In the genomic region with DNA sequence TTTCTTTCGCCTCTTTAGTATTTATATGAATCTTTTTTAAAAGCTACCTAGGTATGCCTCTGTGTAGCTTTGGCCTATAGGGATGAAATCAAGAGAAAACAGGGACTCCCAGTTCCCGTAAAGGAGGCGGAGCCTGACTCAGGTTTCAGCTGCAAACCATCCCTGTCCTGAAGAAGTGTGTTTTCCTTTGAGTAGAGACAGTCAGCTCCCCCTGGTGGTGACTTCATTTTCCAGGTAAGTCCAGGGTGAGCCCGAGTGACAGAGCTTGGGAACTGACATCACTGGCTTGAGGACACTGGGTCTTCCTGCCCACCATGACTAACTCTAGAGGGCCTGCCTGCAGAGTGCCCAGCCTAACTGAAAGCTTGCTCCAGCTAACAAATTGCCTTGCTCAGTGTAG, we compare ENCODE assay signal across 9 mouse cellular contexts. TPM values are rescaled to one million over a fixed set of nuclear protein-coding genes. Genes with fewer than 3 reads are reported as not detected.
DNase-seq lines count a peak whose midpoint lies in the region; ATAC-seq lines count a peak whose summit lies in the region.
"Had no signal": no experiment of that assay in that cellular context is flagged by ENCODE, and none has a peak within 500 bp of the region (broad histone marks: within the 10 kb centered on the region; RNA-seq: fewer than 3 reads in every experiment).

No protein-coding gene starts in this region.

- no peaks in the 10 kb centered on the region for H3K4me1 ChIP-seq in heart, embryonic 12.5 days (replicated peaks)
- H3K4me1 ChIP-seq: lung, embryonic 15.5 days had no signal

- WGBS in heart, embryonic 12.5 days = 34% methylated on average over 4 of the region's 4 CpGs

- H3K9ac ChIP-seq in heart, embryonic 12.5 days = no peak overlapping the region
- H3K9ac ChIP-seq: lung, embryonic 15.5 days had no signal

- no peak; the same call in 1 of the 2 replicates for ATAC-seq in heart, embryonic 12.5 days (ENCODE audit: insufficient number of reproducible peaks, low FRiP score)

- no peak overlapping the region for H3K4me3 ChIP-seq in heart, embryonic 12.5 days
- H3K4me3 ChIP-seq: lung, embryonic 15.5 days had no signal

- no peak overlapping the region for H3K4me2 ChIP-seq in heart, embryonic 12.5 days
- H3K4me2 ChIP-seq: lung, embryonic 15.5 days had no signal

- H3K27ac ChIP-seq in heart, embryonic 12.5 days (ENCODE audit: poor library complexity, severe bottlenecking) = no peak overlapping the region
- H3K27ac ChIP-seq: lung, embryonic 15.5 days had no signal

- DNase-seq in heart, adult 18-20 months = peak; percentile 30 to 65
- peak; percentile 74 for DNase-seq in NIH3T3 (ENCODE audit: low read depth)
- peak; percentile 54 for DNase-seq in cerebellum, adult 9-11 months
- peak; percentile 42 for DNase-seq in gastrocnemius, postnatal 10 days
- DNase-seq in kidney, postnatal 36 days = peak; percentile 66 to 82
- peak; percentile 58 for DNase-seq in lung, postnatal 10 days
- DNase-seq in right cerebral cortex, postnatal 36 days (ENCODE audit: low spot score in 2 of 2) = peak; percentile 37 to 48

- H3K27me3 ChIP-seq in heart, embryonic 12.5 days (replicated peaks) = no peaks in the 10 kb centered on the region
- H3K27me3 ChIP-seq: lung, embryonic 15.5 days had no signal

- H3K9me3 ChIP-seq in heart, embryonic 12.5 days (replicated peaks) = no peaks in the 10 kb centered on the region
- H3K9me3 ChIP-seq: lung, embryonic 15.5 days had no signal

- no peaks in the 10 kb centered on the region for H3K36me3 ChIP-seq in heart, embryonic 12.5 days
- H3K36me3 ChIP-seq: lung, embryonic 15.5 days had no signal

RNA-seq across cellular contexts. Expression of a gene that starts 7.3 kb away (rescaled TPM):
- 1 to 10 TPM in 1 of 2 experiments, under 1 TPM in 1; 0.75 to 1.3 TPM for total RNA-seq in heart, adult 18-20 months (2021)
- polyA plus RNA-seq in heart, embryonic 12.5 days (2016; fragmentation: Nextera tagmentation; extraction: Ambion mirVana) = 0.37 and 0.89 TPM in 2 replicates
- 1 to 10 TPM in 1 of 2 experiments, under 1 TPM in 1; 0.21 to 1.0 TPM for total RNA-seq in gastrocnemius, postnatal 10 days (2021)

RNA-seq across cellular contexts. Expression of a gene that starts 43.4 kb away (rescaled TPM):
- 1 to 10 TPM; 1.1 to 1.7 TPM for total RNA-seq in heart, adult 18-20 months (2021)
- polyA plus RNA-seq in heart, embryonic 12.5 days (2016; fragmentation: Nextera tagmentation; extraction: Ambion mirVana) = 6.1 TPM in 2 replicates
- total RNA-seq in gastrocnemius, postnatal 10 days (2021) = 1 to 10 TPM; 2.7 to 3.4 TPM

RNA-seq across cellular contexts. Expression of a gene that starts 58.6 kb away (rescaled TPM):
- 100 to 1,000 TPM; 181 to 202 TPM for total RNA-seq in heart, adult 18-20 months (2021)
- polyA plus RNA-seq in heart, embryonic 12.5 days (2016; fragmentation: Nextera tagmentation; extraction: Ambion mirVana) = 6.6 and 6.7 TPM in 2 replicates
- 100 to 1,000 TPM; 168 to 184 TPM for total RNA-seq in gastrocnemius, postnatal 10 days (2021)
